Mouse (Mus musculus): ENCODE measurements around the gene Lin37. TPM values are rescaled to one million over a fixed set of nuclear protein-coding genes. Genes with fewer than 3 reads are reported as not detected.

Gene Lin37
- polyA plus RNA-seq, 1 experiment from 2014 or later = 40.5 TPM

DNA sequence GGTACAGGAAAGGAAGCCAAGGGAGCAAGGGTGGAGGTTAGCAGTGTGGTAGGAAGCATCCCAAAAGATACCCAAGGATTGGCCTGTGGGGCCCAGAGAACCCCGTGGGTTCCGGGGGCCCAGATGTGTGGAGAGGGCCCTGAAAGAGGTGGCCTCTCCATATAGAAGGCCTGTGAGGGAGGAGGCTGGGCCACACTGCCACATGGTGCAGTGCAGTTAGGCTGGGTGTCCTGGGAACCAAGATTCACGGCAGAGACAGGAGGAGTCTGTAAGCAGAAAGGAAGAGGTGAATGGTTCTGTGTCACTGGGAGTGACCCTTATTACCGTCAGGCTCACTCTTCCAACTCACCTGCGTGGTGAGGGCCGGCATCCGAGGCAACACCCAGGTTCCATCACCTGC lies 19.1 kb downstream of the Lin37 start:
- H3K4me2 ChIP-seq = no peak overlapping the region
- no peak for ATAC-seq (replicated peaks; ENCODE audit: low FRiP score)
- WGBS = 90% methylated on average over 7 of the region's 7 CpGs

DNA sequence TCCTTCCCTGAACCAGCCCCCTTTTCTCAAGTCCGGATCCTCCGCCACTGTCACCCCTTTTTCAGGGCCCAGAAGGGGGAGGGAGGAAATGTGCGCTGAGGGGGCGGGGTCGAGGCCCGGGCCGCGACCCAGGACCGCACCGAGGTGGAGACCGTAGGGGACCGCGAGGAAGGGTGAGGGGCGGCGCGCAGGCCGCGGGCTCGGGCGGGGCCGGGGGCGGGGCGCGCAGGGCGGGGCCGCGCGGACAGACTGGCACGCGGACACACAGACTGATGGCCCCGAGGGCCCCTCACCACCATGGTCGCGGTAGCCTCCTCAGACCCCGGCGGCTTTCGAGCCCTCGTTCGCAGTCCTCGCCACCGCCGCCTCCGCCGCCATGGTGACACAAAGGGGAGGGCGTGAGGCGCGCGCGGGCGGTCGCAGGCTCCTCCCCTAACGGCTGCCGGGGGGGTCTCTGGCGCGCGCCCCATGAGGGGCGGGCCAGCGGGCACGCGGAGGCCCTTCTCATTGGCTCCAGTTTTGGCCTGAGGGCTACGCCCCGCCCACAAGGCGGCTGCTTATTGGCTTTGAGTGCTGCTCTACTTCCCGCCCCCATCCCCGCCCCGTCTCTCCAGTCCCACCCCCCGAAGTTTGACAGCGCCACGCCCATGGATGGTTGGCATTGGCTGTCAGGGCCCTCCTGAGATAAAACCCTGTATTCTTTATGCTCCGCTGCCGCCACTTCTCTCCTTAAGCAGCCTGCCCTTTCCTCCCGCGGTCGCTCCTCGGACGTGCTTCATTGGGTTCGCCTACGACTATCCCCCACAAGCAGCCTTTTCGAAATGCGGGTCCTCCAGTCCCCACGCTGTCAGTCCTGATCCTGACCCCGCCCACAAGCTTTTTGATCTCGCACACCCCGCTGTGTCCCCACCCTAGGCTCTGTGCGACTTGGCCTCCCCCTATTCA lies 24.7 kb downstream of the Lin37 start, which contains the start of gene Arhgap33:
Gene Arhgap33, minus strand, starts transcription at position 428 of the 945 bp plus-strand sequence.
- WGBS = under 1% methylated on average over 53 of the region's 84 CpGs
- H3K4me2 ChIP-seq = peak within 1 kb of the TSS; percentile 89
- peak; percentile 93 for ATAC-seq (replicated peaks; ENCODE audit: low FRiP score)
- H3K4me1 ChIP-seq = peaks cover 29% of the 10 kb centered on the region
- H3K9ac ChIP-seq = peak within 1 kb of the TSS; percentile 65
- H3K4me3 ChIP-seq (replicated peaks) = peak within 1 kb of the TSS; percentile 85
- no peaks in the 10 kb centered on the region for H3K27me3 ChIP-seq
- peaks cover 52% of the 10 kb centered on the region for H3K36me3 ChIP-seq
- peak within 1 kb of the TSS; percentile 74 for H3K27ac ChIP-seq
- H3K9me3 ChIP-seq (replicated peaks) = no peaks in the 10 kb centered on the region

More for the DNA sequence above, 19.1 kb downstream of the Lin37 start:
- H3K4me1 ChIP-seq = peaks cover 4% of the 10 kb centered on the region
- peaks cover 59% of the 10 kb centered on the region for H3K36me3 ChIP-seq
- no peaks in the 10 kb centered on the region for H3K9me3 ChIP-seq (replicated peaks)
- no peak overlapping the region for H3K9ac ChIP-seq
- no peak overlapping the region for H3K27ac ChIP-seq
- H3K27me3 ChIP-seq = no peaks in the 10 kb centered on the region
- H3K4me3 ChIP-seq (replicated peaks) = no peak overlapping the region

DNA sequence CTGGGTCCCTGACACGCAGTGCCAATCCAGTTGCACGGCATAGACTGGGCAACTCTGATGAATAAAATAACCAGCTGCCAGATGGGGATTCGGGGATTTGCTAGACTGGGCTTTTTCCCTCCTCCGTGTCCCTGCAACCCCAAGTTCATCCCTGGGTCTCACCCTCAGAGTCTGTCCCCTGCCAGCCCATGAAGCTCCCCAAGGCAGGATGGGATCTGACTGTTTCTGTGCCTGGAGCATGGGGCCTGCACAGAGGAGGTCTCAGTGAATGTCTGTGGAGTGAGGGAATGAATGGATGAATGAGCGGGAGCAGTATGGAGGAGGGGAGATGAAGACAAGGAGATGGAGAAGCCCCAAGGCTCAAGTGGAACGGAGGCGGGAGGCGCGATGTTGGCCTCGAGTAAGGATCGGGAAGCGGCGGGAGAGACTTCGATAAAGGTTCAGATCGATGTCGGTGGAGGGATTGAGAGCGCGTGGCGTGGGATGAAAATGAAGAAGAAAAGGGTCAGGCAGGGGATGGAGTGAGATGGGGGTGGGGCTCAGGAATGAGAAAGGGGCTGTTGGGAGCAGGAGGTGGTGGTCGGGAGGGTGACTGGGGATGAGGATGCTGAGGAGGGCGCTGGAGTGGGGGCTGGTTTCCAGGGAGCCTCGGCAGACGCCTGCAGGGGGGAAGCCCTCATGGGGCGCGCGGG lies 25.6 kb downstream of the Lin37 start:
- Histone ChIP-seq H3K9ac (peak overlapping the region; percentile 65), H3K27ac (peak overlapping the region; percentile 74), H3K4me2 (peak overlapping the region; percentile 89), H3K4me3 (replicated peaks) (peak overlapping the region; percentile 85), H3K27me3 (no peaks in the 10 kb centered on the region), H3K36me3 (peaks cover 52% of the 10 kb centered on the region), H3K9me3 (replicated peaks) (no peaks in the 10 kb centered on the region), H3K4me1 (peaks cover 29% of the 10 kb centered on the region)
- WGBS = 7% methylated on average over 26 of the region's 26 CpGs
- ATAC-seq (replicated peaks; ENCODE audit: low FRiP score) = no peak; the same call in 1 of the 2 replicates

DNA sequence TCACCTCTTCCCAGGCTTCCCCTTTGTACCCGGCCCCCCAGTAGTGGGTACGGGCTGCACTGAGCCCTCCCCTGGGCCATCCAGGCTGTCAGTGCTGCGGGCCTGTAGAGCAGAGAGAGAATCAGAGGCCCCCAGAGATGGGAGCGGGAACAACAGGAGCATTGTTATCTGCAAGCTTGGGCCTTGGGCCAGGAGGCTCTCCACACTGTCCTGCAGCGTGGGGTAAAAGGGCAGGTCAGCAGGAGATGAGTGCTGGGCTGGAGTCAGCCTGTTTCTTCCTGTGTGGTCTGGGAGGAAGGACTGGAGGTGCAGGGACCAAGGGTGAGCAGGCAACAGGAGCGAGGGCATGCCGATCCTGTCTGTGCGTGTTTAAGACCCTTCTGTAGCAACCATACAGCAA lies 26.7 kb downstream of the Lin37 start:
- no peak overlapping the region for H3K4me3 ChIP-seq (replicated peaks)
- 37% methylated on average over 8 of the region's 8 CpGs for WGBS
- H3K27ac ChIP-seq = peak overlapping the region; percentile 22; the same call in 1 of the 2 replicates
- peak overlapping the region; percentile 23; the same call in 1 of the 2 replicates for H3K9ac ChIP-seq
- no peaks in the 10 kb centered on the region for H3K27me3 ChIP-seq
- no peaks in the 10 kb centered on the region for H3K9me3 ChIP-seq (replicated peaks)
- peak; percentile 16; the same call in 1 of the 2 replicates for ATAC-seq (replicated peaks; ENCODE audit: low FRiP score)
- peaks cover 55% of the 10 kb centered on the region for H3K36me3 ChIP-seq
- peak overlapping the region; percentile 89 for H3K4me2 ChIP-seq
- peaks cover 30% of the 10 kb centered on the region for H3K4me1 ChIP-seq

DNA sequence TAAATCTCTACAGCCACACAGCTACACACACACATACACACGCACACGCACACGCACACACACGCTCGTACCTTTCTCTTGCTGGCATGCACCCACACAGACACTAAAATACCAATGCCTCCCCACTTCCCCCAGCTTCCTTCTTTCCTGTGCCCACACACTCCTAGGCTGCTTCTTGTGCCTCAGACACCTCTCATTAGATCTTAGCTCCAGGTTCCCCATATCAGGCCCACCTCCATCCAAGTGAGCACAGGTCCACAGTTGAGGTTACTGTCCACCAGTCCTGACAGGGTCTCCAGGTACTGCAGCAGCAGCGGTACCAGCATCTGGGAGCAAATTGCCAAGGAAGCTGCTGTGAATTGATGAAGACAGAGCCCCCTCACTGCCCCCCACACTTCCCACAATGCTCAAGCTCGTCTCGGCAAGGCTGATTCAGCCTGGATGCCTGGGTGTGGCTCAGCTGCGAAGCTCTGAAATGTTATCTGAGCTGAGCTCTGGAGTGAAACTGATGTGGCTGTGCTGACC lies 28.3 kb downstream of the Lin37 start:
- no peak for ATAC-seq (replicated peaks; ENCODE audit: low FRiP score)

DNA sequence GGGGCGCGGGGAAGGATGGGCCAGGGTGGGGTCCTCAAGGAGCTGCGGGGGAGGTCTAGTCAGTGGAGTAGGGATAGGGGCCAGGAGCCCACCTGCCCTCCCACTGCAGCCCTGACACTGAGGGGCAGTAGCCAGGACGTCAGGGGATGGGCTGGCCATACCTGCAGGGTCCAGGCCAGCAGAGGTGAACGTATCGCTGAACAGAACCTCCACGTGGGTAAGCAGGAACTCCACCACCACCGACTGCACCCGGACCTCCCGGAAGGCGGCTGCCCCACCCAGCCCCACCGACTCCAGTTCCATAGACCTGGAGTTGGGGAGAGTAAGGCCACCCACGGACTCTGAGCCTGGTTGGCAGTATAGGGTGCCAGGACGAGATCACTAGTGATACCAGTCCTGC lies 32.7 kb downstream of the Lin37 start:
- no peak overlapping the region for H3K9ac ChIP-seq
- no peaks in the 10 kb centered on the region for H3K9me3 ChIP-seq (replicated peaks)
- WGBS = 73% methylated on average over 14 of the region's 14 CpGs
- peak overlapping the region; percentile 79; the same call in 1 of the 2 replicates for H3K27ac ChIP-seq
- ATAC-seq (replicated peaks; ENCODE audit: low FRiP score) = no peak
- H3K4me2 ChIP-seq = peak overlapping the region; percentile 49
- peak overlapping the region; percentile 10; the same call in 1 of the 2 replicates for H3K4me3 ChIP-seq (replicated peaks)
- H3K36me3 ChIP-seq = peaks cover 85% of the 10 kb centered on the region
- H3K27me3 ChIP-seq = no peaks in the 10 kb centered on the region
- peaks cover 43% of the 10 kb centered on the region for H3K4me1 ChIP-seq

More for the DNA sequence above, 28.3 kb downstream of the Lin37 start:
- H3K9ac ChIP-seq = no peak overlapping the region
- H3K36me3 ChIP-seq = peaks cover 62% of the 10 kb centered on the region
- no peak overlapping the region for H3K4me3 ChIP-seq (replicated peaks)
- peaks cover 40% of the 10 kb centered on the region for H3K4me1 ChIP-seq
- no peak overlapping the region for H3K4me2 ChIP-seq
- no peak overlapping the region for H3K27ac ChIP-seq
- H3K27me3 ChIP-seq = no peaks in the 10 kb centered on the region
- WGBS = 81% methylated on average over 9 of the region's 9 CpGs
- H3K9me3 ChIP-seq (replicated peaks) = no peaks in the 10 kb centered on the region

DNA sequence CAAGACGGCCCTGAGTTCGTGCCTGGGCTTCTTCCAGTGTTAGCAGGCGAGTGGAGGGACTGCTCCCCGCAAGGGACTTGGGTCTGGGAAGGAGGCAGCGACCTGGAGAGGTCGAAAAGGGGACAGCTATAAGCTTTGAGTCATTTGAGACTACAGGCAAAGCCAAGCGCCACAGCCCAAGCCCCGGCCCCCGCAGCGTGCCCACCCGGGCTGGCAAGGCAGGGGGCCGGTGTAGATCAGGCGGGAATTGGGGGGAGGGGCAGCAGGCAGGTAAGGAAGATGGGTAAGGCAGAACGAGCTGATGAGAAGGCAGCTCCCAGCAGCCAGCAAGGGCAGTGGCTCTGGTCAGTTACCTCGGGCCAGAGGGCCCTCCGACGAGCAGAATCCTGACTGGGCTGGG lies 33.2 kb downstream of the Lin37 start:
- H3K4me1 ChIP-seq = peaks cover 48% of the 10 kb centered on the region
- peak overlapping the region; percentile 79 for H3K27ac ChIP-seq
- WGBS = 19% methylated on average over 17 of the region's 17 CpGs
- H3K36me3 ChIP-seq = peaks cover 79% of the 10 kb centered on the region
- H3K4me2 ChIP-seq = peak overlapping the region; percentile 49
- H3K27me3 ChIP-seq = no peaks in the 10 kb centered on the region
- no peaks in the 10 kb centered on the region for H3K9me3 ChIP-seq (replicated peaks)
- peak overlapping the region; percentile 10; the same call in 1 of the 2 replicates for H3K4me3 ChIP-seq (replicated peaks)
- no peak overlapping the region for H3K9ac ChIP-seq
- peak; percentile 13; the same call in 1 of the 2 replicates for ATAC-seq (replicated peaks; ENCODE audit: low FRiP score)

DNA sequence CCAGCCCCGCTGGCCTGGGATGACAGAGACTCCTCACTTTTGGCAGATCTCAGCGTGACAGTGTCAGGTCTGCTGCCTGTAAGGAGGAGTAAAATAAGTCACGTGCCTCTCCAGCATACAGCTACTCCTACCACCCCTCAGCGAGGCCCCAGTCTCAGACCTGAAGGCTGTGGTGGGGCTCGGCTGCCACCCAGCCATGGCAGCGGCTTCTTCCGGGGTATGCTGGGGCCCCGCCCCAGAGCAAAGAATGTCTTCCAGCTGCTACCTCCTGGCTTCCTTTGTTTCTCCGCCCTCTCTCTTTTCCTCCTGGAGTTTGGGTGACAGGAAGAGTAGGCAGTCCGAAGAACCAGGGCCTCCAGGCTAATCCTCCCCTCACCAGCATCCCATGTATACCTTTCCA lies 33.7 kb downstream of the Lin37 start:
- peak overlapping the region; percentile 10; the same call in 1 of the 2 replicates for H3K4me3 ChIP-seq (replicated peaks)
- no peak overlapping the region for H3K9ac ChIP-seq
- peaks cover 75% of the 10 kb centered on the region for H3K36me3 ChIP-seq

DNA sequence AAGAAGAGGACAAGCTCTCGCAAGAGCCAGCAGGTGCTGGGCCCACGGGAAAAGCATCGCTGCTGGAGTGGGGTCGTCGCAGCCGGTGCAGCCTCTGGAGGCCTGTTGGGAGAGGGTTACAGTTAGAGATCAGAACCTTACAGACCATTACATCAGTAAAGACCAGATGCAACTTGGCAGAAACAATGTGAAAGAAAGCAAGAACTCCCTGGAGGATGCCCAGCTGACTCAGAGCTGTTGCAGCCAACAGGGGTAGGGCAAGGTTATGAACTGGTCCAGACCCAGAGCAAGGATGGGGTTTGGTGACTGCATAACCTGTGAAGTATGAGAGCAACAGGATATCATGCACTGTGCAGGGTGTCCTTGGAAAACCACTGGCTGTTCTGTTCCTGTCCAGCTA lies 35.2 kb downstream of the Lin37 start:
- Histone ChIP-seq H3K9me3 (replicated peaks) (no peaks in the 10 kb centered on the region), H3K27me3 (no peaks in the 10 kb centered on the region), H3K27ac (no peak overlapping the region), H3K4me2 (no peak overlapping the region), H3K9ac (no peak overlapping the region), H3K4me1 (peaks cover 65% of the 10 kb centered on the region), H3K4me3 (replicated peaks) (no peak overlapping the region), H3K36me3 (peaks cover 60% of the 10 kb centered on the region)
- 91% methylated on average over 6 of the region's 6 CpGs for WGBS
- ATAC-seq (replicated peaks; ENCODE audit: low FRiP score) = no peak

More for the DNA sequence above, 33.7 kb downstream of the Lin37 start:
- peak overlapping the region; percentile 49 for H3K4me2 ChIP-seq
- peak; percentile 49 for ATAC-seq (replicated peaks; ENCODE audit: low FRiP score)
- WGBS = 25% methylated on average over 10 of the region's 10 CpGs
- H3K27ac ChIP-seq = peak overlapping the region; percentile 79
- H3K27me3 ChIP-seq = no peaks in the 10 kb centered on the region
- no peaks in the 10 kb centered on the region for H3K9me3 ChIP-seq (replicated peaks)
- peaks cover 53% of the 10 kb centered on the region for H3K4me1 ChIP-seq

DNA sequence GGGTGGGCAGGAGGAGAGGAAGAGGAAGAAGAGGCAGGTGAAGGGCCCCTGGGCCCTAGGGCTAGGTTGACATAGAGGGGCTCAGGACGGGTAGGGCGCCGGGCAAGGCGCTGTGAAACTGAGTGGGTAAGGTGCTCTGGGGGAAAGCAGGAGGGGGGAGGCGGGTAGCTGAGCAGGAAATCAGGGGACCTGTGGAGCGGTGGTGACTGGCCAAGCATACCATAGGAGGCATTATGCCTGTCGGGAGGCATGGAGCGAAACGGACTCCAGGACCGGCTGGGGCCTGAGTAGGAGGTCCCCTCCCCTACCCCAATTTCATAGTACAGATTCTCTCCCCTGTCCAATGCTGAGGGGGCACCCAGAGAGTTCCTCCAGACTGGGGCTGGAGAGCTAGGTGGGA lies 36.8 kb downstream of the Lin37 start:
- Histone ChIP-seq H3K9ac (no peak overlapping the region), H3K4me1 (peaks cover 63% of the 10 kb centered on the region), H3K36me3 (peaks cover 44% of the 10 kb centered on the region), H3K4me2 (no peak overlapping the region), H3K27ac (peak overlapping the region; percentile 41; the same call in 1 of the 2 replicates), H3K9me3 (replicated peaks) (no peaks in the 10 kb centered on the region), H3K27me3 (no peaks in the 10 kb centered on the region), H3K4me3 (replicated peaks) (no peak overlapping the region)
- peak; percentile 22 for ATAC-seq (replicated peaks; ENCODE audit: low FRiP score)
- WGBS = 63% methylated on average over 10 of the region's 10 CpGs

DNA sequence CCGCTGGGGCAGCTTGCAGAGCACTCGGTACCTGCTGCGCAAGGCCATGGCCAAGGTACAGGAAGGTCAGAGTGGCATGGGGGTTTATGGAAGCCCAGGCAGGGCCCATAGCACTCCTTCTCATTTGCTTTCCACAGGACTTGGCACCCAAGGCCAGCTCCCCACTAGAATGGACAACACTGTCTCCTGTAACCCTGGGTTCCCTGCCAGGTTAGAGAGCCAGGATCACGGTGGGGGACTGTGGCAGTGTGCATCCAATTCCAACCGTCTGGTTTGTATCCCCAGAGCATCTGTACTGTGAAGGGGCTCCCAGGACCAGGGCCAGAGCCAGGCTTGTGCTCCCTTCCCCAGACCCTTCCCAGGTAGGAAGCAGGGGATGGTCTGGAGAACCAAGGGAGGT lies 38.8 kb downstream of the Lin37 start:
- H3K9me3 ChIP-seq (replicated peaks) = no peaks in the 10 kb centered on the region
- H3K36me3 ChIP-seq = peaks cover 32% of the 10 kb centered on the region
- no peak overlapping the region for H3K4me2 ChIP-seq
- no peak for ATAC-seq (replicated peaks; ENCODE audit: low FRiP score)
- H3K4me1 ChIP-seq = peaks cover 49% of the 10 kb centered on the region
- no peak overlapping the region for H3K27ac ChIP-seq
- H3K4me3 ChIP-seq (replicated peaks) = no peak overlapping the region
- WGBS = 81% methylated on average over 5 of the region's 5 CpGs
- no peak overlapping the region for H3K9ac ChIP-seq
- H3K27me3 ChIP-seq = no peaks in the 10 kb centered on the region
